Mouse (Mus musculus) liver, postnatal 0 days (tissue): Measurements from ENCODE around the gene Cd276.

Source experiments
- CTCF ChIP-seq: sonication (generic); IDR thresholded peaks from 2 replicates; pipeline ENCODE4 v1.5.1; 2016; ENCODE audit warnings: antibody characterized with exemption, low read depth
- EP300 ChIP-seq: IDR thresholded peaks from 2 replicates; pipeline ENCODE4 v1.6.1; 2016; ENCODE audit warnings: antibody characterized with exemption, low read depth, mild to moderate bottlenecking

DNA sequence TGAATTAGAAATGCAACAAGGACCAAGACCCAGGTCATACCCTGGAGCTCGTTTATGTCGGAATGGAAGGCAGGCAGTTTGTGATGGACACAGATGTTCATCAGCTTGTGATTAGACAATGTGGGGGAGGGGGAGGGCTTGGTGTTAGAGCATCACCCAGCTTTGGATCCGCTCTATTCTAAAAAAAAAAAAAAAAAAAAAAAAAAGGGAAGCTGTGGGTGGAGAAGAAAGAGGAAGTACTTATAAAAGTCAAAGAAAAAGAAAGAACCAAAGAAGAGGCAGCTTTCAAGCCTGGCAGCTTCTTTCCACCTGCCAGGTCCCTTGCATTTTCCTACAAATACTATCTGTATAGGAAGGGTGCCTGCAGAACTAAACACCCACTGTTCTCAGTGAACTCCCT, 17.5 kb downstream of the Cd276 start:
- TF ChIP-seq EP300 (no peak), CTCF (no peak)
